Mouse (Mus musculus) thymus, adult 2 months (tissue): Measurements from ENCODE around the gene Ankrd24.

Experiments used
- CTCF ChIP-seq: fragments of 200-500 bp; IDR thresholded peaks from 2 replicates; pipeline ENCODE4 v1.5.1; 2012; ENCODE audit warnings: mild to moderate bottlenecking, control low read depth, low read length, moderate library complexity, borderline replicate concordance; ENCODE audit not compliant: control insufficient read depth, poor library complexity, insufficient read depth; ENCODE audit errors: extremely low read depth
- POLR2A ChIP-seq: fragments of 200-500 bp; IDR thresholded peaks from 2 replicates; pipeline ENCODE4 v1.6.1; 2012; ENCODE audit warnings: mild to moderate bottlenecking, low read length, control low read depth, moderate library complexity; ENCODE audit not compliant: control insufficient read depth, poor library complexity, insufficient read depth; ENCODE audit errors: extremely low read depth

DNA sequence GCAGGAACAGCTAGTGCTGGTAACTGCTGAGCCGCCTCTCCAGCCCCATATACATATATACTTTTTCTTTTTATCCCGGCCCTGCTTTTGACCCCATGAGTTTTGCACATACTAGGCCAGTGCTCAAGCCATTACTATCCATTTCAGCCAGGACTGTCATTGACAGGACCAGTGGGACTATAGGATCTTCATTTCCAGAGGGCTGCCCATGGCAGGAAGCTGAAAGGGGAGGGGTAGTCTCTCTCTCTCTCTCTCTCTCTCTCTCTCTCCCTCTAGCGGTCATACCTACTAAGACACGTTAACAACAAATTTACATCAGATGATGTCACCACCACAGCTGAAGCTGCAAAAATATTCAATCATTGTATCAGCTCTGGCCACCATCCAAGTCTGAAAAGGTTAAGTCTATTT, 25.6 kb upstream of the Ankrd24 start:
- no peak for TF ChIP-seq CTCF
- TF ChIP-seq POLR2A: no peak
